In the genomic region with DNA sequence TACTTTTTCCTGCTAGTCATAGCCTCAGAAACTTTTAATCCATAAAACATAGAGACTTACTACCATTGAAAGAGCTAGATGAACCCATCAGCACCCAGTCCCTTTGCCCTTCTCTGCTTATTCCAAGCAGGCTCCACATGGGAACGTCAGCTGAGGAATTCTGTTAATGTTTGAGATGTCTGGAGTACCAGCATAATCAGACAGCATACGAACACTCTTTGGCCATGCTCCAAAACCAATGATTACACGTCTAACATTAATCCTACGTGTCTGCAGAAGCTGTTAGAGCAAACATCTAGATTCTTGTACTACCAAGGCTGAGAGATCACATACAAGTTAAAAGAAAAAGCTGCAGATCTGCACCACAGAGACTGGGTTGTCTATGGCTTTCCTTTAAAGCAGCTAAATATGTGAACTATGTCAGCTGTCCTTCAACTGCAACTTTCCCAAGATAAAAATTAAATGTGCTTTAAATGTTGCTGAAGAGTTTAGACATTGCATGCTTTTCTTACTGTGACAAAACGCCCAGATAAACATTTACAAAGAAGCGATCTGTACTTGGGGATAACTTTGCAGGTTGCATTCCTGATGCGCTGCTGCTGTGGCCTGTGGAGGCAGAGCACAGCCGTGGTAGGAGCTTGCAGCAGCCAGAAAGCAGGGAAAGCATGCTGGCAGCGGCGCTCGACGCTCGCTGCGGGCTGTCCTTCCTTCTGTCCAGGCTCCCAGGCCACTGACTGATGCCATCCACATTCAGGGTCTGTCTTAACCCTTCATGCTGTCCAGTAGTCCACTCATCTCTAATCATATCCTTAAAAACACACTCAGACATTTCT, we compare ENCODE assay signal across 12 mouse cellular contexts. TPM values are rescaled to one million over a fixed set of nuclear protein-coding genes. Genes with fewer than 3 reads are reported as not detected.
DNase-seq lines count a peak whose midpoint lies in the region; ATAC-seq lines count a peak whose summit lies in the region.
"Had no signal": no experiment of that assay in that cellular context is flagged by ENCODE, and none has a peak within 500 bp of the region (broad histone marks: within the 10 kb centered on the region; RNA-seq: fewer than 3 reads in every experiment).

No protein-coding gene starts in this region.

- H3K9ac ChIP-seq in embryonic facial prominence, embryonic 15.5 days, result no peak overlapping the region
- H3K9ac ChIP-seq: midbrain, embryonic 12.5 days had no signal

- WGBS in embryonic facial prominence, embryonic 15.5 days, result 40% methylated on average over 14 of the region's 14 CpGs
- WGBS in hindbrain, embryonic 10.5 days, result 64% methylated on average over 14 of the region's 14 CpGs

- no peak overlapping the region for H3K4me2 ChIP-seq in embryonic facial prominence, embryonic 15.5 days (replicated peaks)
- H3K4me2 ChIP-seq: midbrain, embryonic 12.5 days had no signal

- ATAC-seq in embryonic facial prominence, embryonic 15.5 days (ENCODE audit: insufficient number of reproducible peaks, low FRiP score, low TSS enrichment, low read depth), result no peak
- ATAC-seq: activated CD4-positive, CD25-positive, alpha-beta regulatory T cell, adult 4 months had no signal

- H3K27ac ChIP-seq in embryonic facial prominence, embryonic 15.5 days (replicated peaks), result peak overlapping the region; percentile 48; the same call in 1 of the 2 replicates
- H3K27ac ChIP-seq in hindbrain, embryonic 10.5 days, result no peak overlapping the region
- H3K27ac ChIP-seq: midbrain, embryonic 12.5 days had no signal

- H3K4me1 ChIP-seq in embryonic facial prominence, embryonic 15.5 days, result peaks cover 31% of the 10 kb centered on the region
- peaks cover 9% of the 10 kb centered on the region; the same call in 1 of the 2 replicates for H3K4me1 ChIP-seq in hindbrain, embryonic 10.5 days (replicated peaks)

- DNase-seq in kidney, adult 18-20 months, result peak; percentile 28
- no peak for DNase-seq in kidney, postnatal 4 days
- DNase-seq in kidney, adult 8-10 months, result peak; percentile 26 to 61
- peak; percentile 59 for DNase-seq in lung, postnatal 25 days (ENCODE audit: low spot score)
- no peak for DNase-seq in hindbrain, embryonic 10.5 days (ENCODE audit: low spot score)
- no peak for DNase-seq in frontal cortex, postnatal 36 days (ENCODE audit: low spot score in 2 of 2)
- no peak for DNase-seq in ovary, adult 18-20 months (ENCODE audit: low spot score)

- H3K36me3 ChIP-seq in embryonic facial prominence, embryonic 15.5 days, result no peaks in the 10 kb centered on the region
- H3K36me3 ChIP-seq in hindbrain, embryonic 10.5 days, result 0 out of 2 replicates have a peak, but pooled peaks cover 3% of the 10 kb centered on the region
- H3K36me3 ChIP-seq: midbrain, embryonic 12.5 days had no signal

- H3K9me3 ChIP-seq in embryonic facial prominence, embryonic 15.5 days (replicated peaks), result no peaks in the 10 kb centered on the region
- H3K9me3 ChIP-seq in hindbrain, embryonic 10.5 days, result no peaks in the 10 kb centered on the region
- H3K9me3 ChIP-seq: midbrain, embryonic 12.5 days had no signal

- no peaks in the 10 kb centered on the region for H3K27me3 ChIP-seq in embryonic facial prominence, embryonic 15.5 days
- H3K27me3 ChIP-seq in hindbrain, embryonic 10.5 days (ENCODE audit: insufficient read depth, poor library complexity, severe bottlenecking), result no peaks in the 10 kb centered on the region
- H3K27me3 ChIP-seq: CH12.LX; midbrain, embryonic 12.5 days had no signal

- no peak overlapping the region for H3K4me3 ChIP-seq in embryonic facial prominence, embryonic 15.5 days (replicated peaks)
- H3K4me3 ChIP-seq in hindbrain, embryonic 10.5 days, result no peak overlapping the region
- H3K4me3 ChIP-seq: erythroblast, embryonic 14.5 days; midbrain, embryonic 12.5 days had no signal

RNA-seq across cellular contexts. Expression of a gene that starts 49.9 kb away (rescaled TPM):
- 8.7 and 9.5 TPM in 2 replicates for polyA plus RNA-seq in embryonic facial prominence, embryonic 15.5 days (2015; fragmentation: Nextera tagmentation; extraction: Ambion mirVana)
- polyA plus RNA-seq in hindbrain, embryonic 10.5 days (2016; fragmentation: Nextera tagmentation; extraction: Ambion mirVana), result 2.9 and 4.2 TPM in 2 replicates
- polyA plus RNA-seq: erythroblast, embryonic 14.5 days had no signal

Comparison
In these comparisons a context has a peak if more than half of its experiments do, and no peak if none do; other contexts are left out.
1. DNase-seq: peak in kidney, adult 18-20 months (single experiment), kidney, adult 8-10 months (2 of 2) and lung, postnatal 25 days (single experiment); none in kidney, postnatal 4 days (0 of 2), hindbrain, embryonic 10.5 days (single experiment), frontal cortex, postnatal 36 days (0 of 2) and ovary, adult 18-20 months (single experiment).